Mouse (Mus musculus) MEL (cell line): Measurements from ENCODE around the gene Mrs2. TPM values are rescaled to one million over a fixed set of nuclear protein-coding genes. Genes with fewer than 3 reads are reported as not detected.
A peak's percentile ranks its signal among the peaks of the same experiment; 100 is the strongest.

Experiments
- DNase-seq: peaks from one replicate; pipeline ENCODE4 v3.0.0; 2011; ENCODE audit warnings: low read depth, low spot score
- H3K27ac ChIP-seq: 2 replicates; pipeline ENCODE4 v1.5.1; 2012; ENCODE audit warnings: low read depth, mild to moderate bottlenecking, control low read depth, low read length, moderate library complexity; ENCODE audit not compliant: control insufficient read depth
- H3K27me3 ChIP-seq, 2 experiments: fragments of 150-350 bp in 1 of 2; sonication (generic) in 1 of 2; 2 replicates each; pipeline ENCODE4 v1.6.1; 2012; ENCODE audit warnings: low read length in 2 of 2, mild to moderate bottlenecking in 2 of 2, improper control_type of control experiment in 1 of 2, moderate library complexity in 1 of 2; ENCODE audit not compliant: insufficient read depth in 2 of 2, control insufficient read depth in 1 of 2
- H3K36me3 ChIP-seq, 2 experiments: 2 replicates each; pipeline ENCODE4 v1.6.1; 2012 to 2014; ENCODE audit warnings: low read length in 2 of 2, improper control_type of control experiment in 1 of 2, inconsistent platforms in 1 of 2, mild to moderate bottlenecking in 1 of 2; ENCODE audit not compliant: insufficient read depth in 2 of 2, control insufficient read depth in 1 of 2
- H3K4me1 ChIP-seq, 2 experiments: fragments of 150-350 bp in 1 of 2; sonication (generic) in 1 of 2; 2 replicates each; pipeline ENCODE4 v1.6.1; 2012; ENCODE audit warnings: low read length in 2 of 2, improper control_type of control experiment in 1 of 2, mild to moderate bottlenecking in 1 of 2; ENCODE audit not compliant: insufficient read depth in 2 of 2, control insufficient read depth in 1 of 2
- H3K4me3 ChIP-seq, 2 experiments: fragments of 150-350 bp in 1 of 2; sonication (generic) in 1 of 2; 2 replicates each; pipeline ENCODE4 v1.5.1; 2012; ENCODE audit warnings: low read depth in 2 of 2, low read length in 2 of 2, mild to moderate bottlenecking in 2 of 2, moderate library complexity in 2 of 2, control low read depth in 1 of 2, improper control_type of control experiment in 1 of 2; ENCODE audit not compliant: control insufficient read depth in 1 of 2, insufficient read depth in 1 of 2
- H3K79me2 ChIP-seq: 2 replicates; pipeline ENCODE4 v1.6.1; 2012; ENCODE audit warnings: mild to moderate bottlenecking, low read length, moderate library complexity; ENCODE audit not compliant: control insufficient read depth, poor library complexity, insufficient read depth
- H3K9ac ChIP-seq: 2 replicates; pipeline ENCODE4 v1.6.1; 2012; ENCODE audit warnings: low read depth, mild to moderate bottlenecking, control low read depth, low read length, moderate library complexity; ENCODE audit not compliant: control insufficient read depth, poor library complexity, severe bottlenecking
- H3K9me3 ChIP-seq: fragments of 150-350 bp; sonication (generic); replicated peaks from 2 replicates; pipeline ENCODE4 v1.6.1; 2012; ENCODE audit warnings: mild to moderate bottlenecking, low read length, improper control_type of control experiment, moderate library complexity; ENCODE audit not compliant: insufficient read depth
- BHLHE40 ChIP-seq: IDR thresholded peaks from 2 replicates; pipeline ENCODE4 v1.6.1; 2012; ENCODE audit warnings: low read depth, mild to moderate bottlenecking, inconsistent platforms, low read length, improper control_type of control experiment, borderline replicate concordance
- CHD1 ChIP-seq: IDR thresholded peaks from 2 replicates; pipeline ENCODE4 v1.6.1; 2012; ENCODE audit warnings: low read depth, mild to moderate bottlenecking, inconsistent platforms, low read length, improper control_type of control experiment
- CHD2 ChIP-seq: IDR thresholded peaks from 2 replicates; pipeline ENCODE4 v1.6.1; 2011; ENCODE audit warnings: low read length, improper control_type of control experiment
- CTCF ChIP-seq, 3 experiments: IDR thresholded peaks in 2 of 3; conservative IDR thresholded peaks in 1 of 3; 2 replicates each; pipeline ENCODE4 v1.5.1; 2011 to 2012; ENCODE audit warnings: low read length in 3 of 3, low read depth in 2 of 3, mild to moderate bottlenecking in 2 of 3, improper control_type of control experiment in 1 of 3, inconsistent platforms in 1 of 3, mixed read lengths in 1 of 3, moderate library complexity in 1 of 3; ENCODE audit not compliant: control insufficient read depth in 1 of 3, insufficient read depth in 1 of 3, poor library complexity in 1 of 3, severe bottlenecking in 1 of 3
- E2F4 ChIP-seq: IDR thresholded peaks from 2 replicates; pipeline ENCODE4 v1.6.1; 2011; ENCODE audit warnings: low read depth, low read length, improper control_type of control experiment, borderline replicate concordance
- ELF1 ChIP-seq: IDR thresholded peaks from 2 replicates; pipeline ENCODE4 v1.6.1; 2014; ENCODE audit warnings: low read depth, mild to moderate bottlenecking, inconsistent platforms, low read length, improper control_type of control experiment, moderate library complexity
- EP300 ChIP-seq, 2 experiments: IDR thresholded peaks; 2 replicates each; pipeline ENCODE4 v1.6.1; 2011; ENCODE audit warnings: improper control_type of control experiment in 2 of 2, low read length in 2 of 2, low read depth in 1 of 2, mild to moderate bottlenecking in 1 of 2
- ETS1 ChIP-seq: IDR thresholded peaks from 2 replicates; pipeline ENCODE4 v1.6.1; 2012; ENCODE audit warnings: low read depth, mild to moderate bottlenecking, inconsistent platforms, low read length, improper control_type of control experiment, moderate library complexity
- GABPA ChIP-seq: IDR thresholded peaks from 2 replicates; pipeline ENCODE4 v1.6.1; 2012; ENCODE audit warnings: low read depth, mild to moderate bottlenecking, inconsistent platforms, low read length, improper control_type of control experiment, moderate library complexity
- GATA1 ChIP-seq: IDR thresholded peaks from 2 replicates; pipeline ENCODE4 v1.6.1; 2011; ENCODE audit warnings: low read depth, low read length, improper control_type of control experiment
- HCFC1 ChIP-seq: IDR thresholded peaks from 2 replicates; pipeline ENCODE4 v1.6.1; 2012; ENCODE audit warnings: low read depth, mild to moderate bottlenecking, inconsistent platforms, low read length, improper control_type of control experiment, moderate library complexity
- JUND ChIP-seq: IDR thresholded peaks from 2 replicates; pipeline ENCODE4 v1.6.1; 2011; ENCODE audit warnings: low read depth, mild to moderate bottlenecking, improper control_type of control experiment, low read length
- KAT2A ChIP-seq: conservative IDR thresholded peaks from 2 replicates; pipeline ENCODE4 v1.6.1; 2012; ENCODE audit warnings: low read depth, low read length, improper control_type of control experiment, inconsistent platforms
- MAFK ChIP-seq: IDR thresholded peaks from 2 replicates; pipeline ENCODE4 v1.6.1; 2011; ENCODE audit warnings: low read depth, mild to moderate bottlenecking, low read length, improper control_type of control experiment, borderline replicate concordance
- MAX ChIP-seq: IDR thresholded peaks from 2 replicates; pipeline ENCODE4 v1.6.1; 2011; ENCODE audit warnings: low read length, improper control_type of control experiment
- MEF2A ChIP-seq: IDR thresholded peaks from 2 replicates; pipeline ENCODE4 v1.6.1; 2014; ENCODE audit warnings: low read depth, mild to moderate bottlenecking, inconsistent platforms, low read length, improper control_type of control experiment; ENCODE audit not compliant: poor library complexity, insufficient replicate concordance, severe bottlenecking; ENCODE audit errors: extremely low read depth
- MXI1 ChIP-seq: IDR thresholded peaks from 2 replicates; pipeline ENCODE4 v1.6.1; 2011; ENCODE audit warnings: mild to moderate bottlenecking, low read depth, low read length, improper control_type of control experiment
- MYB ChIP-seq: IDR thresholded peaks from 2 replicates; pipeline ENCODE4 v1.6.1; 2011; ENCODE audit warnings: mild to moderate bottlenecking, low read depth, low read length, improper control_type of control experiment
- MYC ChIP-seq: IDR thresholded peaks from 2 replicates; pipeline ENCODE4 v1.6.1; 2011; ENCODE audit warnings: low read depth, mild to moderate bottlenecking, low read length, improper control_type of control experiment, moderate library complexity
- NELFE ChIP-seq: IDR thresholded peaks from 2 replicates; pipeline ENCODE4 v1.6.1; 2011; ENCODE audit warnings: low read depth, low read length, improper control_type of control experiment
- NRF1 ChIP-seq: IDR thresholded peaks from 2 replicates; pipeline ENCODE4 v1.6.1; 2014; ENCODE audit warnings: low read depth, mild to moderate bottlenecking, inconsistent platforms, low read length, improper control_type of control experiment, moderate library complexity; ENCODE audit not compliant: poor library complexity, insufficient read depth, severe bottlenecking
- POLR2A ChIP-seq, 2 experiments: IDR thresholded peaks; 2 replicates each; pipeline ENCODE4 v1.6.1; 2011 to 2012; ENCODE audit warnings: low read length in 2 of 2, mild to moderate bottlenecking in 2 of 2, control low read depth in 1 of 2, improper control_type of control experiment in 1 of 2, low read depth in 1 of 2, moderate library complexity in 1 of 2; ENCODE audit not compliant: control insufficient read depth in 1 of 2, insufficient read depth in 1 of 2, poor library complexity in 1 of 2
- POLR2AphosphoS5 ChIP-seq: IDR thresholded peaks from 2 replicates; pipeline ENCODE4 v1.6.1; 2012; ENCODE audit warnings: low read depth, borderline replicate concordance, mild to moderate bottlenecking, inconsistent platforms, low read length, moderate library complexity, mixed read lengths
- RAD21 ChIP-seq: IDR thresholded peaks from 2 replicates; pipeline ENCODE4 v1.6.1; 2011; ENCODE audit warnings: mild to moderate bottlenecking, low read depth, low read length, improper control_type of control experiment
- SIN3A ChIP-seq: IDR thresholded peaks from 2 replicates; pipeline ENCODE4 v1.6.1; 2012; ENCODE audit warnings: low read length, improper control_type of control experiment, inconsistent platforms
- TAL1 ChIP-seq: IDR thresholded peaks from 2 replicates; pipeline ENCODE4 v1.6.1; 2012; ENCODE audit warnings: mild to moderate bottlenecking, inconsistent platforms, low read length, moderate library complexity, mixed read lengths
- TBP ChIP-seq: IDR thresholded peaks from 2 replicates; pipeline ENCODE4 v1.8.0; 2011; ENCODE audit warnings: low read depth, low read length, improper control_type of control experiment
- TCF12 ChIP-seq: IDR thresholded peaks from 2 replicates; pipeline ENCODE4 v1.6.1; 2014; ENCODE audit warnings: low read depth, mild to moderate bottlenecking, inconsistent platforms, low read length, improper control_type of control experiment, moderate library complexity
- UBTF ChIP-seq: IDR thresholded peaks from 2 replicates; pipeline ENCODE4 v1.6.1; 2012; ENCODE audit warnings: low read depth, mild to moderate bottlenecking, inconsistent platforms, low read length, improper control_type of control experiment, moderate library complexity, borderline replicate concordance; ENCODE audit not compliant: insufficient read depth
- USF1 ChIP-seq: IDR thresholded peaks from 2 replicates; pipeline ENCODE4 v1.6.1; 2014; ENCODE audit warnings: low read depth, mild to moderate bottlenecking, inconsistent platforms, low read length, improper control_type of control experiment, moderate library complexity
- USF2 ChIP-seq, 2 experiments: IDR thresholded peaks; 2 replicates each; pipeline ENCODE4 v1.6.1; 2011 to 2012; ENCODE audit warnings: improper control_type of control experiment in 2 of 2, low read length in 2 of 2, borderline replicate concordance in 1 of 2, inconsistent platforms in 1 of 2, low read depth in 1 of 2, mild to moderate bottlenecking in 1 of 2; ENCODE audit not compliant: insufficient read depth in 1 of 2
- ZC3H11A ChIP-seq: IDR thresholded peaks from 2 replicates; pipeline ENCODE4 v1.6.1; 2012; ENCODE audit warnings: low read depth, mild to moderate bottlenecking, inconsistent platforms, low read length, improper control_type of control experiment
- ZKSCAN1 ChIP-seq: IDR thresholded peaks from 2 replicates; pipeline ENCODE4 v1.6.1; 2012; ENCODE audit warnings: low read depth, mild to moderate bottlenecking, inconsistent platforms, low read length, improper control_type of control experiment, moderate library complexity
- ZMIZ1 ChIP-seq: IDR thresholded peaks from 2 replicates; pipeline ENCODE4 v1.6.1; 2012; ENCODE audit warnings: low read depth, mild to moderate bottlenecking, inconsistent platforms, low read length, improper control_type of control experiment, moderate library complexity
- ZNF384 ChIP-seq: IDR thresholded peaks from 2 replicates; pipeline ENCODE4 v1.6.1; 2012; ENCODE audit warnings: low read depth, mild to moderate bottlenecking, inconsistent platforms, low read length, improper control_type of control experiment
- polyA plus RNA-seq, 2 experiments: library from polyadenylated mRNA; stranded (reverse) in 1 of 2; unstranded in 1 of 2; fragments of >175 nt in 1 of 2; fragments of >200 nt in 1 of 2; gene quantifications; 2 replicates each; pipeline versions ENCODE4 v1.2.1 to v1.2.4; 2012; ENCODE audit warnings: low replicate concordance in 2 of 2, low read depth in 1 of 2; ENCODE audit not compliant: insufficient read length in 2 of 2, insufficient read depth in 1 of 2, missing spikeins in 1 of 2
- total RNA-seq: library from RNA; depleted of rRNA; stranded (reverse); fragments of 300-350 nt; gene quantifications from 2 replicates; pipeline ENCODE4 v1.2.3, GENCODE M21; 2012; rRNA removed

Mrs2 gene
- total RNA-seq (16.6 and 19.1 TPM in 2 replicates), polyA plus RNA-seq (10 to 100 TPM in 1 of 2 experiments, not detected in 1; 45.4 TPM)

DNA sequence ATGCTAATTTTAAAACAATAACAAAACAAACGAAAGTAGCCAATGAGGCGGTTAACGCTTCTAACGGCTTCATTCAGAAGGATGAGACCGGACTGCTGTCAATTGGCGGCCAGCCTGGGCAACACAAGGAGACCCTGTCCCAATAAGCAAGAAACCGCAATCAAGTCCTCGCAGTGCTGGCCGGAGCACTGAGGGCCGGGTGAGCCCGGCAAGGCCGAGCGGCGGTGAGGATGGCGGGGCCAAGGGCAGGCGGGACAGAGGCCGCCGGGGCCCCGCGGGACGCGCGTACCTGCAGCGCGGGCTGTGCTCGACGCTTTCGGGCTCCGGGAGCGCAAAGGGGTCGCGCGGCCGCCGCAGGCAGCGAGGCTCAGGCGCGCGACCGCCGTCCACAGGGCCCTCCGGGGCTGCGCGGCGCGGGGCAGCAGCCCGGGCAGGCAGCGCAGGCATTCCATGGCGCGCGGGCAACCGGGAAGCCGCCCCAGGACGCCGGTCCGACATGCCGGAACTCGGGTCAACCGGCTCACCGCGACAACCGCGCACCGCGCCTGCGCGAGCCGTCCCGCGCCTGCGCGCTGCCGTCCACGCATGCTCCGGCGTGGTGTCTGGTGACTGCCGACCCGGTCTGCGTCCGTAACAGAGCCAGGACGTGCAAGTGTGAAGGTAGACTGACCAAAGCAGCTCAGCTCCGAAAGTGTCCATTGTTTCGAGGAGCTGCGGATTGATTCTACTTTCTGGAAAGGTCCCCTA, at the start of gene Mrs2:
Gene Mrs2 (minus strand): TSS at position 587 of the 747 bp plus-strand sequence.
- H3K4me3 ChIP-seq: peak within 1 kb of the TSS; percentile 63 to 97
- H3K27ac ChIP-seq: peak within 1 kb of the TSS; percentile 59
- DNase-seq: peak; percentile 91
- H3K36me3 ChIP-seq: peaks cover 2 to 19% of the 10 kb centered on the region in 2 experiments
- H3K27me3 ChIP-seq: no peaks in the 10 kb centered on the region
- peaks cover 3 to 20% of the 10 kb centered on the region in 2 experiments; a peak in 3 of 4 replicates for H3K4me1 ChIP-seq
- H3K79me2 ChIP-seq: peaks cover 25% of the 10 kb centered on the region
- H3K9me3 ChIP-seq: no peaks in the 10 kb centered on the region
- peak within 1 kb of the TSS; percentile 87 for H3K9ac ChIP-seq
- TF ChIP-seq TBP (peak; percentile 72; the same call in 1 of the 2 replicates), BHLHE40 (no peak), TCF12 (peak; percentile 60), E2F4 (no peak), EP300 (IDR thresholded peaks at IDR 0.05; ENCODE audit: low read depth in 1 of 2, low read length in 2 of 2) (0 out of 4 replicates have a peak, but pooled peaks of 1 of the 2 experiments have one; percentile 13), KAT2A (no peak; the same call in 1 of the 2 replicates), MAX (peak; percentile 83), ETS1 (no peak), ZNF384 (no peak), USF2 (IDR thresholded peaks at IDR 0.05; ENCODE audit: borderline replicate concordance in 1 of 2, insufficient read depth in 1 of 2, low read depth in 1 of 2, low read length in 2 of 2) (no peak), MAFK (no peak), NELFE (peak; percentile 97), CHD2 (no peak), ELF1 (peak; percentile 83), MEF2A (no peak), CHD1 (no peak), POLR2A (IDR thresholded peaks at IDR 0.05; ENCODE audit: control insufficient read depth in 1 of 2, insufficient read depth in 1 of 2, low read depth in 1 of 2, low read length in 2 of 2, poor library complexity in 1 of 2) (peak; percentile 78 to 98), RAD21 (no peak), MXI1 (peak; percentile 77), TAL1 (no peak), ZC3H11A (no peak), NRF1 (peak; percentile 94), SIN3A (peak; percentile 63; the same call in 1 of the 2 replicates), JUND (no peak), HCFC1 (peak; percentile 82), MYB (peak; percentile 85), ZKSCAN1 (no peak), USF1 (0 out of 2 replicates have a peak, but pooled peaks have one; percentile 37), GATA1 (no peak), UBTF (no peak), ZMIZ1 (0 out of 2 replicates have a peak, but pooled peaks have one; percentile 62), POLR2AphosphoS5 (no peak), MYC (peak; percentile 71), GABPA (no peak), CTCF (IDR thresholded peaks at IDR 0.05 in 2 of 3, conservative IDR thresholded peaks at IDR 0.05 in 1 of 3; ENCODE audit: control insufficient read depth in 1 of 3, insufficient read depth in 1 of 3, low read depth in 2 of 3, low read length in 3 of 3, poor library complexity in 1 of 3, severe bottlenecking in 1 of 3) (no peak)
